Mouse (Mus musculus): Measurements from ENCODE around the gene Myl9. TPM values are rescaled to one million over a fixed set of nuclear protein-coding genes. Genes with fewer than 3 reads are reported as not detected.

Gene Myl9
- polyA plus RNA-seq, 1 experiment from 2014 or later, result 36.5 TPM

DNA sequence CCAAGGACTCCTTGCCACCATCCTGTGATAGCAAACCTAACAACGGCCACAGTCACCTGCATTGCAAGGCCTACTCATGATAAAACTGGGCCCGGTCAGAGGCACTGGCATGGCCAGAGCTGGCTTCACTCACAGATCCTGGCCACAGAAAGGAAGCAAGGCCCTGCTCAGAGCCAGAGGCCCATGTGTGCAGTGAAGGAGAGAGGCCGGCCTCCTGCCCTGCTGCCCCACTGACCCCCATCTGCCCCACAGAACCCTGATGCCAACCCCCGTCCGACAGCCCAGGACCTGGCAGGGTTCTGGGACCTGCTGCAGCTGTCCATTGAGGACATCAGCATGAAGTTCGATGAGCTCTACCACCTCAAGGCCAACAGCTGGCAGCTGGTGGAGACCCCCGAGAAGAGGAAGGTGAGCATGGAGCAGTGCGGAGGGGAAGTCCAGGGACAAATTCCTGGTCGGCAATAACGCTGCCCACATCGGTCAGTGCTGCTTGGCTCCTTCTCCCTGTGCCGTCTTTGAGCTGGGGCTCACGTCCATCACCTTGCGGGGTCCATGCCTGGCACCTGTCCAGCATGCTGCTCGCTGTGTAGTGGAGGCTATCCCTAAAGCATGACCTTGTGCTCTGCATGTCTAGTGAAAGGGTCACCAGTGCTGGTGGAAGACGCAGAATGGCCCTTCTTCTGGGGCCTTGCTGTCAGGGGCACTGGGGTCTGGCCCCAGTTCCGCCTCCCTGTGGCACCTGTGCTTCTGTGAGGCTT is 13.5 kb upstream of the Myl9 start:
- ATAC-seq, result no peak
- Histone ChIP-seq H3K27me3 (replicated peaks; ENCODE audit: control insufficient read depth, insufficient read depth, low read length) (no peaks in the 10 kb centered on the region), H3K36me3 (ENCODE audit: control insufficient read depth, insufficient read depth) (peaks cover 51% of the 10 kb centered on the region), H3K4me1 (replicated peaks; ENCODE audit: control insufficient read depth, insufficient read depth, low read length) (peaks cover 5% of the 10 kb centered on the region; the same call in 1 of the 2 replicates), H3K27ac (ENCODE audit: low read length) (no peak overlapping the region), H3K4me2 (ENCODE audit: low read length) (no peak overlapping the region), H3K9me3 (ENCODE audit: control insufficient read depth, low read length) (peaks cover 6% of the 10 kb centered on the region), H3K4me3 (replicated peaks; ENCODE audit: low read length) (no peak overlapping the region), H3K9ac (replicated peaks; ENCODE audit: low read depth, low read length) (no peak overlapping the region)
- WGBS, result 97% methylated on average over 17 of the region's 17 CpGs

- WGBS, result 86% methylated on average over 21 of the region's 21 CpGs
- Histone ChIP-seq H3K27ac (ENCODE audit: low read length) (no peak overlapping the region), H3K4me1 (replicated peaks; ENCODE audit: control insufficient read depth, insufficient read depth, low read length) (peaks cover 5% of the 10 kb centered on the region), H3K36me3 (ENCODE audit: control insufficient read depth, insufficient read depth) (peaks cover 43% of the 10 kb centered on the region), H3K9me3 (ENCODE audit: control insufficient read depth, low read length) (peaks cover 6% of the 10 kb centered on the region), H3K9ac (replicated peaks; ENCODE audit: low read depth, low read length) (no peak overlapping the region), H3K27me3 (replicated peaks; ENCODE audit: control insufficient read depth, insufficient read depth, low read length) (no peaks in the 10 kb centered on the region), H3K4me2 (ENCODE audit: low read length) (no peak overlapping the region), H3K4me3 (replicated peaks; ENCODE audit: low read length) (no peak overlapping the region)
- no peak for ATAC-seq
Measured at GRCm38 (mm10) chr2:156762499-156762898, 12.7 kb upstream of the Myl9 start.

DNA sequence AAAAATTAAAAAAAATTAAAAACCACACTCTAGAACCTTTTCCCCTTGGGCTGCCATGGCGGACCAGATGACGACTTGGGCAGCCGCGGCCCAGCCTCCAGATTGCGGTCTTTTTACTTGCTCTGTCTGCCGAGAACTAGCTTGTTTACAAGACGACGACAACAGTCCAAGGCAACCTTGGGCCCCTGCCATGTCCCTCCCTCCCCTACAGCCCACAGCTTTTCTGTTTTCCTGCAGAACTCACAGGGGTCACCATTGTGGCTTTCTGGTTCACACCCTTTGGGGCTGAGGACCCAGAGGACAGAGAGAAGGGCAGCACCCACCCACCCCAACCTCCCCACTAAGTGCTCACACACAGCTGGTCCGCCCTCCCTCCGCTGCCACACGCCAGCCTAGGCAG is 12.1 kb upstream of the Myl9 start:
- Histone ChIP-seq H3K4me1 (replicated peaks; ENCODE audit: control insufficient read depth, insufficient read depth, low read length) (peaks cover 5% of the 10 kb centered on the region), H3K27ac (ENCODE audit: low read length) (no peak overlapping the region), H3K4me3 (replicated peaks; ENCODE audit: low read length) (no peak overlapping the region), H3K9ac (replicated peaks; ENCODE audit: low read depth, low read length) (no peak overlapping the region), H3K9me3 (ENCODE audit: control insufficient read depth, low read length) (peaks cover 2% of the 10 kb centered on the region), H3K4me2 (ENCODE audit: low read length) (no peak overlapping the region), H3K36me3 (ENCODE audit: control insufficient read depth, insufficient read depth) (peaks cover 37% of the 10 kb centered on the region), H3K27me3 (replicated peaks; ENCODE audit: control insufficient read depth, insufficient read depth, low read length) (no peaks in the 10 kb centered on the region)
- no peak for ATAC-seq
- 66% methylated on average over 11 of the region's 11 CpGs for WGBS

- peaks cover 28% of the 10 kb centered on the region for H3K36me3 ChIP-seq (ENCODE audit: control insufficient read depth, insufficient read depth)
- no peak overlapping the region for H3K9ac ChIP-seq (replicated peaks; ENCODE audit: low read depth, low read length)
- H3K9me3 ChIP-seq (ENCODE audit: control insufficient read depth, low read length), result no peaks in the 10 kb centered on the region
- H3K4me2 ChIP-seq (ENCODE audit: low read length), result no peak overlapping the region
- no peak for ATAC-seq
- H3K27ac ChIP-seq (ENCODE audit: low read length), result no peak overlapping the region
- no peak overlapping the region for H3K4me3 ChIP-seq (replicated peaks; ENCODE audit: low read length)
- 94% methylated on average over 10 of the region's 10 CpGs for WGBS
- H3K4me1 ChIP-seq (replicated peaks; ENCODE audit: control insufficient read depth, insufficient read depth, low read length), result peaks cover 5% of the 10 kb centered on the region
- no peaks in the 10 kb centered on the region for H3K27me3 ChIP-seq (replicated peaks; ENCODE audit: control insufficient read depth, insufficient read depth, low read length)
Measured at GRCm38 (mm10) chr2:156764022-156764421, 11.2 kb upstream of the Myl9 start.

- WGBS, result 75% methylated on average over 4 of the region's 4 CpGs
- no peak overlapping the region for H3K9ac ChIP-seq (replicated peaks; ENCODE audit: low read depth, low read length)
- peaks cover 5% of the 10 kb centered on the region for H3K4me1 ChIP-seq (replicated peaks; ENCODE audit: control insufficient read depth, insufficient read depth, low read length)
- no peak overlapping the region for H3K27ac ChIP-seq (ENCODE audit: low read length)
- H3K9me3 ChIP-seq (ENCODE audit: control insufficient read depth, low read length), result no peaks in the 10 kb centered on the region
- no peak for ATAC-seq
- no peak overlapping the region for H3K4me2 ChIP-seq (ENCODE audit: low read length)
- peaks cover 24% of the 10 kb centered on the region for H3K36me3 ChIP-seq (ENCODE audit: control insufficient read depth, insufficient read depth)
- no peak overlapping the region for H3K4me3 ChIP-seq (replicated peaks; ENCODE audit: low read length)
- no peaks in the 10 kb centered on the region for H3K27me3 ChIP-seq (replicated peaks; ENCODE audit: control insufficient read depth, insufficient read depth, low read length)
Measured at GRCm38 (mm10) chr2:156764747-156765146, 10.5 kb upstream of the Myl9 start.

- H3K4me2 ChIP-seq (ENCODE audit: low read length), result no peak overlapping the region
- WGBS, result 86% methylated on average over 8 of the region's 8 CpGs
- no peaks in the 10 kb centered on the region for H3K9me3 ChIP-seq (ENCODE audit: control insufficient read depth, low read length)
- peaks cover 5% of the 10 kb centered on the region for H3K4me1 ChIP-seq (replicated peaks; ENCODE audit: control insufficient read depth, insufficient read depth, low read length)
- no peak overlapping the region for H3K4me3 ChIP-seq (replicated peaks; ENCODE audit: low read length)
- ATAC-seq, result no peak
- no peak overlapping the region for H3K9ac ChIP-seq (replicated peaks; ENCODE audit: low read depth, low read length)
- H3K36me3 ChIP-seq (ENCODE audit: control insufficient read depth, insufficient read depth), result peaks cover 18% of the 10 kb centered on the region
- no peak overlapping the region for H3K27ac ChIP-seq (ENCODE audit: low read length)
- no peaks in the 10 kb centered on the region for H3K27me3 ChIP-seq (replicated peaks; ENCODE audit: control insufficient read depth, insufficient read depth, low read length)
Measured at GRCm38 (mm10) chr2:156765593-156765992, 9.6 kb upstream of the Myl9 start.

DNA sequence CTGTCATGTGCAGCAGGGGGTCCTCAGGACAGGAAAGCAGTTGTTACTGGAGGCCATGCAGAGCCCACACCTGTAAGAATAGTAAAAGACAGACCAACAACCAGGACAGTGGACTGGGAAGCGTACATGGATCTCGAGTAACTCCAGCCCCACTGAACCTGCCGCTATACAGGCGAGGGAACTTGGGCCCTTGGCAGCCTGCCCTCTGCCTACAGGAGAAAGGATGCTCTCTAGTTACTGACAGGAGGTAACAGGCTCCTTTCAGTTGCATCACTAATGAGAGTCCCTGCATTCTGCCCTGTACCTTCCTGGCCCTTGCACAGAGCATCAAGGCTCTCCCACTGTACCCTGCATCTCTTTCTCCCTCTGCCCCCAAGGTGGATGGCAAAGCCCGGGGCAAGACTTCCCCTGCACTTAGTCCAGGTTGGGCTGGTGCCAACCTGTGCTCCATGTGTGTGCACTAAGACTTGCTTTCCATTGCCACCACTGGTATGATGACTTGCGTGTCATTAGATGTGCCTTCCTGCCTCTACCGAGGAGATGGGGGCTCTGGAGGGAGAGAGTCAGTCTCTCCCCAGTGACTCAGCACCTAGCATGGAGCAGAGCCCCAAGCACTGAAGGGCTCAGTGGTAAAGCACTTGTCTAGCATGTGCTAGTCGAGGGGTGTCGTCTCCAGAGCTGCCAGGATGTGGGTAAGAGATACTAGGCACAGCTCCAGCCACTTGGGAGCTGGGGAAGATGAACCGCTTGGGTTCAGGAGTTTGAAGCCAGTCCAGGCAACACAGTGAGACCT is 8.8 kb upstream of the Myl9 start:
- H3K36me3 ChIP-seq (ENCODE audit: control insufficient read depth, insufficient read depth), result peaks cover 10% of the 10 kb centered on the region
- no peak overlapping the region for H3K4me2 ChIP-seq (ENCODE audit: low read length)
- no peaks in the 10 kb centered on the region for H3K27me3 ChIP-seq (replicated peaks; ENCODE audit: control insufficient read depth, insufficient read depth, low read length)
- 51% methylated on average over 10 of the region's 10 CpGs for WGBS
- H3K4me3 ChIP-seq (replicated peaks; ENCODE audit: low read length), result no peak overlapping the region
- ATAC-seq, result no peak
- H3K9me3 ChIP-seq (ENCODE audit: control insufficient read depth, low read length), result no peaks in the 10 kb centered on the region
- H3K4me1 ChIP-seq (replicated peaks; ENCODE audit: control insufficient read depth, insufficient read depth, low read length), result peaks cover 5% of the 10 kb centered on the region
- no peak overlapping the region for H3K9ac ChIP-seq (replicated peaks; ENCODE audit: low read depth, low read length)
- no peak overlapping the region for H3K27ac ChIP-seq (ENCODE audit: low read length)

DNA sequence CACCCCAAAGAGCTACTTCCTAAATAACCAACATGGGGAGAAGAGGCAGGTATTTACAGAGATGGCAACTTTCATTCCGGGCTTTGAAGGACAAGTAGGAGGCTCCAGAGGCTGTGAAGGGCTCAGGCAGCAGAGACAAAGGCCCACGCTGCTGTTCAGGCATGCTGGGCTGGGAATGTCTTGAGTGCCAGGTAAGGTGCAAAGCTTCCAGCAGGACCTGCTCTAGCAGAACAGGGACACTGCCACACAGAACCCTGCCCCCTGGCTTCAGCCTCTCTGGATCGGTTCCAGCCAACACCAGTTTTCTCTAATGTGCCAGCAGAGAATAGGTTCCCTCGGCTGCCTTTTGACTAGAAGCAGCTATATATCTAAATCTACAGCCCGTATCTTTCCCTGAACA is 8.1 kb upstream of the Myl9 start:
- no peak for ATAC-seq
- Histone ChIP-seq H3K36me3 (ENCODE audit: control insufficient read depth, insufficient read depth) (0 out of 2 replicates have a peak, but pooled peaks cover 4% of the 10 kb centered on the region), H3K4me3 (replicated peaks; ENCODE audit: low read length) (no peak overlapping the region), H3K9ac (replicated peaks; ENCODE audit: low read depth, low read length) (no peak overlapping the region), H3K4me1 (replicated peaks; ENCODE audit: control insufficient read depth, insufficient read depth, low read length) (peaks cover 5% of the 10 kb centered on the region), H3K4me2 (ENCODE audit: low read length) (no peak overlapping the region), H3K9me3 (ENCODE audit: control insufficient read depth, low read length) (no peaks in the 10 kb centered on the region), H3K27me3 (replicated peaks; ENCODE audit: control insufficient read depth, insufficient read depth, low read length) (no peaks in the 10 kb centered on the region), H3K27ac (ENCODE audit: low read length) (peak overlapping the region; percentile 1; the same call in 1 of the 2 replicates)
- 62% methylated on average over 5 of the region's 5 CpGs for WGBS

DNA sequence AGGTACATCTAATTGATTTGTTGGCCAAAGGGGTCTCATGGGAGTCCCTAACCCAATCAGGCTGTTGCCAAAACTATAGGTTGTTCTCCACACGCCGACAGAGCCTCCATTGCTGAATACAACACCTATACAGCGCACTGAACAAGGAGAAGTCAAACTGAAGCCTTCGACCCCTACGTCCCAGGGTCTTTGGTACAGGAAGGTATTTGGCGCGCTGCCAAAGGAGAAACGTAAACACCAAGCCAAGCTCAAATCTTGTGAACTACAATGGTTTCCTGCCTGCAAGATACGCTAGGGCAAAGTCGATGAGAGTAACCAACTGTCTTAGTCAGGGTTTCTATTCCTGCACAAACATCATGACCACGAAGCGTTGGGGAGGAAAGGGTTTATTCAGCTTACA is 5.9 kb upstream of the Myl9 start:
- no peak overlapping the region for H3K4me3 ChIP-seq (replicated peaks; ENCODE audit: low read length)
- no peak overlapping the region for H3K4me2 ChIP-seq (ENCODE audit: low read length)
- no peak overlapping the region for H3K27ac ChIP-seq (ENCODE audit: low read length)
- H3K27me3 ChIP-seq (replicated peaks; ENCODE audit: control insufficient read depth, insufficient read depth, low read length), result no peaks in the 10 kb centered on the region
- 0 out of 2 replicates have a peak, but pooled peaks cover 2% of the 10 kb centered on the region for H3K36me3 ChIP-seq (ENCODE audit: control insufficient read depth, insufficient read depth)
- peaks cover 6% of the 10 kb centered on the region for H3K4me1 ChIP-seq (replicated peaks; ENCODE audit: control insufficient read depth, insufficient read depth, low read length)
- ATAC-seq, result no peak
- H3K9me3 ChIP-seq (ENCODE audit: control insufficient read depth, low read length), result no peaks in the 10 kb centered on the region
- H3K9ac ChIP-seq (replicated peaks; ENCODE audit: low read depth, low read length), result no peak overlapping the region
- WGBS, result 83% methylated on average over 12 of the region's 12 CpGs

Measured in forebrain, embryonic 16.5 days (tissue).